Mouse (Mus musculus) Muller cell, postnatal 12 days (primary cell): ENCODE measurements around the gene Zfp12.
"Not testable (repeated sequence)": the region's sequence is repeated elsewhere in the genome, so short reads cannot be mapped to it uniquely, and the experiment has no call there.

Experiments
- DNase-seq: peaks from one replicate; pipeline ENCODE4 v3.0.0-alpha.2; 2015; ENCODE audit errors: inconsistent ontology term

Gene Zfp12

DNA sequence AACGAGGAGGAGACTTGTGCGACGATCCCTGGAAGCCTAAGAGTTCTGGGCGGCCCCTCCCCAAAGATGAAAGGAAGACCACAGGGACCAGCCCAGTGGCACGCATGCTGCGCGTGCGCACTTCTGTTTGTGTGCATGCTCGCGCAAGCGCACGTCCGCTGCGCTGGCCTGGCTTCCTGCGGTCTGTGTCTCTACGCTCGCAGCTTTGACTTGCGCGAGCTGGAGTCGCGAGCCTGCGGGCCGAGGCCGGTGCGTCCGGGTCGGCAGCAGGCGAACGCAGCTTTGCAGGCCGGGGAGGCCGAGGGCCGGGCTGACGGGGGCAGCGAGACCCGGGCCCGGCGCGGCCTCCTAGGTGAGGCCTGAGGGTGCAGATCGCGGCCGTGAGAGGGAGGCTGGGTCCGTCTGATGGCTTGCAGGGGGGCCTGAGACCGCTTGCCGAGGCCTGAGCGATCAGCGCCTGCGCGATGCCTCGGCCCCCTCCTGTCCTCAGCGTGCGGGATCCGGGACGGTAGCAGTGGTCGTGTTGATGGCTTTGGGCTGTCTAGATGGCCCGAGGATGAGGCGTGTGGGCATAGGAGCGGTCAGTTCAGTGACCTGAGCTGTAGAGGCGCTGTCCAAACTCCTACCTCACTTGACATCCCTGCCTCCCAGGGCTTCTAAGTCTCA, at the start of gene Zfp12:
TSS of gene Zfp12 (plus strand) at position 136 of the 666 bp plus-strand sequence.
- peak; percentile 96 for DNase-seq

- DNase-seq = not testable (repeated sequence)
Measured at GRCm38 (mm10) chr5:143188014-143188413, 46.9 kb upstream of the Zfp12 start.

GRCm38 (mm10) chr5:143192806-143193205, 42.2 kb upstream of the Zfp12 start:
- DNase-seq = no peak

DNA sequence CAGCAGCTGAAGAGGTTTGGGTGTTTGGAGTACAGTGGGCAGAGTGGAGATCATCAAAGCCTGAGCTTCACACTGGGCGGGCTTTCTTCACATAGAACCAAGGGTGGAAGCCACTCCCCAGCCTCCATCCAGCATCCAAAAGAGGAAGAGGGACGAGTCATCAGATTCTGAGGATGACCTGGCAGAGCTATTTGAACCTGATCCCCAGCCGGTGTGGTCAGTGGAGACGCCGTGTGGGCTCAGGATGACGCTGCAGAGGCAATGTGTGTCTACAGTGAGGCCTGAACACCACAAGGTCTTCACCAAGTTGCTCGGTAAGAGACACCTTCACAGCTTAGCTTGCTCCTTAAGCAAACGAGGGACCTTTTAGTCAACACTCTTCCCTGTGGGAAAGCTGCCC, 40.2 kb upstream of the Zfp12 start:
- DNase-seq = peak; percentile 9

- no peak for DNase-seq
Measured at GRCm38 (mm10) chr5:143195166-143195565, 39.8 kb upstream of the Zfp12 start.

GRCm38 (mm10) chr5:143196506-143196905, 38.5 kb upstream of the Zfp12 start:
- peak; percentile 4 for DNase-seq

DNA sequence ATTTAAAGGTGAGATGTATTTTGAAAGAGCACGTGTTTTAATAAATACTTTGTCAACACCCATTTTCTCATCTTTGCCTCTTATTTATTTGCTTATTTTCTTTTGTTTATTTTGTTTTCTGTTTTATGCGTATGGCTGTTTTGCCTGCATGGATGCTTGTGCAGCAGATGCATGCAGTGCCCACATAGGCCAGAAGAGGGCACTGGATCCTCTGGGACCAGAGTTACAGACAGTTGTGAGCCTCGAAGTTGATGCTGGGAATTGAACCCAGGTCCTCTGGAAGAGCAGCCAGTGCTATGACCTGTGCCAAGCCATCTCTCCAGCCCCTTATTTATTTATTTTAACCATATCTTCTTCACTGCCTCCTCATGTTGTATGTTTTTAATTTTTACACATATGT, 29.9 kb upstream of the Zfp12 start:
- DNase-seq = no peak

GRCm38 (mm10) chr5:143213832-143214231, 21.1 kb upstream of the Zfp12 start:
- no peak for DNase-seq

- no peak for DNase-seq
Measured at GRCm38 (mm10) chr5:143220996-143221395, 14.0 kb upstream of the Zfp12 start.

DNA sequence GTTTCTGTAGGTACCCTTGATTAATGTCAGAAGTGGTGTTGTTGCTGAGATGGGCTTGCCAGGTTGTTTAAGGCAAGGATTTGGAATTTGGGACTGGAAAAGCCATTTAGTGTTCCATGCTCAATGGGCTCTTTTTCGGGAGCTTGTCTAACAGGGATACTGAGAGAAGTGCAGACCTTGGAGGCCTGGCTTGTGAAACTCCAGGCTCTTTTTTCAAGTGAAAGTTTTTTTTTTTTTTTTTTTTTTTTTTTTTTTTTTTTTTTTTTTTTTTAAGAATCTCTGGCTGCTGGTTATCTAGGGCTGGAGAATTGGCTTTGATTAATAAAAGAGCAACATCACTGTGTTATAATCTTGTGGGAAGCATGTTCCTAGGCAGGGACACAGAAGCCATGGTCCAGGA, 12.7 kb upstream of the Zfp12 start:
- DNase-seq = no peak

- DNase-seq = no peak
Measured at GRCm38 (mm10) chr5:143226790-143227189, 8.2 kb upstream of the Zfp12 start, which contains the start of gene Spdye4a. TSS of gene Spdye4a (minus strand) at chr5:143226890.

DNA sequence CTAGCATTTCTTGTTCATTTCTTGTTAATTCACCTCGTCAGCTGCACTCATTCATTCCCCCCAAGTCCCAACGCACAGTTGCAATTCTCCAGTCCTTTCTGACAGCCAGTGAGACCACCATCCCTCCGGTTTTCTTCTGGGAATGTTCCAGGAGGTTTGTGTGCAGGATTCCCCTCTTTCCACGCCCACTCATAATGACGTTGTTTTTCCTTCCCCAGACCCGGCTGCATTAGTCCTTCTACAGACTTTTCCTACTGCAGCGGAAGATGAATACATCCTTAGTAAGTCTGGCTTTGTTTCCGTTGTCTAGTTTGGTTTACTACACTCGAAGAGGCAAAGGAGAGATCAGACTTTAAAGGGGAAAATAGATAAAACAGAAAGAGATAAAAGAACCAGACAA, 1.1 kb downstream of the Zfp12 start:
- peak; percentile 22 for DNase-seq

DNA sequence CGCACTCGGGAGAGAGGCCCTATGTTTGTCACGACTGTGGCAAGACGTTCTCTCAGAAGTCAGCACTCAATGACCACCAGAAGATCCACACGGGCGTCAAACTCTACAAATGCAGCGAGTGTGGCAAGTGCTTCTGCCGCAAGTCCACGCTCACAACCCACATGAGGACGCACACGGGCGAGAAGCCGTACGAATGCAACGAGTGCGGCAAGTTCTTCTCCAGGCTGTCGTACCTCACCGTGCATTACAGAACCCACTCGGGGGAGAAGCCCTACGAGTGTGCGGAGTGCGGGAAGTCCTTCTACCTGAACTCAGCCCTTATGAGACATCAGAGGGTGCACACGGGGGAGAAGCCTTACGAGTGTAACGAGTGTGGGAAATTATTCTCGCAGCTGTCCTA, 10.0 kb downstream of the Zfp12 start:
- DNase-seq = no peak

DNA sequence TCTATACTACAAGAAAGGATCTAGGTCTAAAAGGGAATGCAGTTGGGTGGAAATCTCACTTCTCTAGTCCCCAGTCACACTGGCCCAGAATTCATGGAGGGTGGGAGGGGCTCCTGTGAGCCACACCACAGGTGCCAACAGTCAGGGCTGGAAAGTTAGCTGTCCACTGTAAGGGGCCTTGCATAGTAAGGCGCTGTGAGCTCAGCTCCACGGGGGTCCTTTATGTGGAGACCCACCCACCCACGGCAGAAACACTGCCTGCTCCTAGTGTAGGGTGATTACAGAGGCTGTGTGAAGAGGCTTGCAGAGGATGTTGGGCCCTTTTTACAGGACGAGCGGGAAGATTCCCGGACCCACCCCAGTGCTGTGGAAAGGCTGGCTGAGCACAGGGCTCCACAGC, 17.1 kb downstream of the Zfp12 start:
- no peak for DNase-seq

- no peak for DNase-seq
Measured at GRCm38 (mm10) chr5:143252791-143253185, 17.8 kb downstream of the Zfp12 start.

GRCm38 (mm10) chr5:143253186-143253880, 18.4 kb downstream of the Zfp12 start:
- DNase-seq = peak; percentile 10

GRCm38 (mm10) chr5:143253881-143254486, 19.0 kb downstream of the Zfp12 start:
- no peak for DNase-seq

DNA sequence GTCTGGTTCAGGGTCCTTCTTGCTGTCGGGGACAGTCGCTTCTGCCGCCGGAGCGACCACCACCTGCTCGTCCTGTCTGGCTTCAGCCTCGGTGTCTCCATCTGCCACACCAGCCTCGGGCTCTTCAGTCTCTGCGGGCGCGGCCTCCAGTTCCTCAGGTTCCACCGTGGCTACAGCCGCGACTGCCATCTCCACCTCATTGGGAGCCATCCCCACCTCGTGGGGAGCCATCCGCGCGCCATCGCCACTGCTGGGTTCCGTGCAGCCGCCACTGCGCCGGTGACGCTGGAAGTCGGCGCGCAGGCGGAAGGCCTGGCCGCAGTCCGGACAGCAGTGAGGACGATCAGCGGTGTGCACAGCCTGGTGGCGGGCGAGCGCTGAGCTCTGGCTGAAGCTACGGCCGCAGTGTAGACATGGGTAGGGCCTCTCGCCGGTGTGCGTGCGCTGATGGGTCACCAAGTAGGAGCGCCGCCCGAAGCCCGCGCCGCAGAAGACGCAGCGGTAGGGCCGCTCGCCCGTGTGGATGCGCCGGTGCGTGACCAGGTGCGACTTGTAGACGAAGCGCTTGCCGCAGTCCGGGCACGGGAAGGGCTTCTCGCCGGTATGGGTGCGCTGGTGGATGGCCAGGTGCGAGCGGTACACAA, 19.6 kb downstream of the Zfp12 start:
- DNase-seq = no peak

DNA sequence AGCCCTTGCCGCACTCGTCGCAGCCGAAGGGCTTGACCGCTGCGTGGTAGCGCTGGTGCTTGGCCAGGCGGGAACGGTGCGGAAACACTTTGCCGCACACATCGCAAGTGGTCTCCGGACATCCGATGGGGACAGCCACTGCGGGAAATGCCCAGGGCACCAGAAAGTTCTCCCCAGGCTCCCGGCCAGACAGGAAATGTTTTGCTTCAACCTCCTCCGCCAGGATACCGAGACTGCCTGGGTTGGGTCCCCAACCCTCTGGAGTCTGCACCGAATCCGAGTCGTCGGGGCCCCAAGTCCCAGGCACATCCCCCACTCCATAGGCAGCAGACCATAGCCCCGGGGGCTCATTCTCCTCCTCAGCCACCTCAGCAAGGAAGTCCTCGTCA, 20.2 kb downstream of the Zfp12 start:
- no peak for DNase-seq

- DNase-seq = no peak
Measured at GRCm38 (mm10) chr5:143255802-143256201, 20.8 kb downstream of the Zfp12 start.

- DNase-seq = no peak
Measured at GRCm38 (mm10) chr5:143261636-143262035, 26.7 kb downstream of the Zfp12 start.

DNA sequence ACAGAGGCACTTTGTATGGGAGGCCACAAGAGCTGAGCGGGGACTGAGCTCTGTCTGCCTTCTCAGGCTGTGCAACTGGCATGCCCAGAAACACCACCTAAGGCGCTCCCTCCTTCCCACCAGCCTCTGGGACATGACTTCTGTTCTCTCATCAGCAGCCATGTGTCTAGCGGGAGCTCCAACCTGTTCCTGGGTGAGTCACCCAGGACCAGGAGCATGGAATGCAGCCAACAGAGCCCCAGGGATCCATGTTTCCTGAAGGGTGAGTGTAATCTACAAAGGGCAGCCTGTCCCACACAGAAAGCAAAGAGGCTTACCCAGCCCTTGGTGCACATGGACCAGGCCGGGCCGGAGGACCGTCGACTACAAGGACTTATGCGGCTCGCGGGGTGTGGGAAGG, 29.7 kb downstream of the Zfp12 start:
- peak; percentile 24 for DNase-seq
